Mouse (Mus musculus) stomach, postnatal 0 days (tissue): ENCODE measurements around the gene Acaca.

Experiments used
- CTCF ChIP-seq: IDR thresholded peaks from 2 replicates; pipeline ENCODE4 v1.5.1; 2016; ENCODE audit warnings: antibody characterized with exemption, low read depth, mild to moderate bottlenecking, moderate library complexity
- EP300 ChIP-seq: optimal IDR thresholded peaks from 2 replicates; pipeline ENCODE3; 2016; ENCODE audit warnings: antibody characterized with exemption

DNA sequence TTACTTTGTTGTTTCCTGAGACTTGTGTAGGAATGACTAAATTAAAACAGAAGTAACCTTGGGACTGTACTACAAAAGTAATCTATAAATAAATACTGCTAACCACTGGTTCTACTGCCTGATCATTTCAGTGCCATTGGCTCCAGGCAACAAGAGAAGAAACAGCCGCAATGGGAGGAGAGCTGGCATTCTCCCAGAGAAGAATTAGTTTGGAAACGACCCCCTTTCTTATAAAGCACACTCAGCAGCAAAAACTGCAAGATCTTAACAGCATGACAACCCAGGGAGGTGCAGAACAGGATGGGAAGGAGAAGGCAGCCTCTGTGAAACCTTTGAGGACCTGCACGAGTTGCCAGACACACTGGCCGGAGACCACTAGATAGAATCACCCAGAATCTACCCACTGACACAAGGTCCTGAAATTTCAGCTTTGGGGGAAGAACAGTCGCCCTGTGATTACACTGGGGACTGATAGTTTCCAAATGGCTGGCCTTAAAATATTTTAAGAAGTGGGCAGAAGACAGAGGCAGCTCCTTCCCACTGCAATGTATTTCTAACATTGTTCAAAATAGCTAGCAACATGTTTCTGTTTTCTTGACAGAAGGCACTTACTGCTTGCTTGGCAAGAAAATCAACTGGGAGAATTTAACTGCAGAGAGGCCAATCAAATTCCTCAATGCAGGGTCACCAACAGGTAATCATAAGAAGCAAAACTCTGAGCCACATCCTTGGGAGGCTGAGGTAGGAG lies 32.0 kb upstream of the Acaca start:
- no peak for TF ChIP-seq CTCF
- no peak for TF ChIP-seq EP300
